Mouse (Mus musculus) kidney, adult 2 months (tissue): ENCODE results near the gene Rasgef1c. TPM values are rescaled to one million over a fixed set of nuclear protein-coding genes. Genes with fewer than 3 reads are reported as not detected.

Source experiments
- DNase-seq: peaks from one replicate; pipeline ENCODE4 v3.0.0; 2021
- H3K27ac ChIP-seq: fragments of 200-500 bp; 2 replicates; pipeline ENCODE4 v1.5.1; 2012; ENCODE audit warnings: low read depth, low read length, control low read depth, inconsistent platforms; ENCODE audit not compliant: insufficient read depth
- H3K27me3 ChIP-seq: fragments of 200-500 bp; replicated peaks from 2 replicates; pipeline ENCODE4 v1.6.1; 2012; ENCODE audit warnings: mild to moderate bottlenecking, moderate library complexity, low read length, inconsistent platforms; ENCODE audit not compliant: control insufficient read depth, insufficient read depth
- H3K36me3 ChIP-seq: fragments of 200-500 bp; 2 replicates; pipeline ENCODE4 v1.6.1; 2012; ENCODE audit warnings: mild to moderate bottlenecking, moderate library complexity, low read length, inconsistent platforms; ENCODE audit not compliant: control insufficient read depth, insufficient read depth
- H3K4me1 ChIP-seq: fragments of 200-500 bp; 2 replicates; pipeline ENCODE4 v1.6.1; 2011; ENCODE audit warnings: low read length; ENCODE audit not compliant: control insufficient read depth, insufficient read depth
- H3K4me3 ChIP-seq: fragments of 200-500 bp; 2 replicates; pipeline ENCODE4 v1.5.1; 2011; ENCODE audit warnings: mild to moderate bottlenecking, low read depth, low read length, control low read depth; ENCODE audit not compliant: insufficient read depth
- CTCF ChIP-seq: fragments of 200-500 bp; conservative IDR thresholded peaks from 2 replicates; pipeline ENCODE4 v1.5.1; 2011; ENCODE audit warnings: low read depth, mild to moderate bottlenecking, control low read depth, low read length, moderate library complexity, mixed read lengths; ENCODE audit not compliant: insufficient read depth, insufficient read length
- POLR2A ChIP-seq: fragments of 200-500 bp; IDR thresholded peaks from one replicate; pipeline ENCODE4 v1.6.1; 2011; ENCODE audit warnings: low read depth, low read length, control low read depth
- WGBS: fragments of 180-500 bp; shearing (Covaris S2); methylation state at CpG from one replicate; pipeline ENCODE4 v1.1.7; 2018; 5-methylcytosine and 5-hydroxymethylcytosine counted together
- polyA plus RNA-seq: library from polyadenylated mRNA; depleted of rRNA; stranded (reverse); fragments of >200 nt; gene quantifications from 2 replicates; pipeline ENCODE4 v1.2.3, GENCODE M21; 2012

Rasgef1c gene
- polyA plus RNA-seq, 1 experiment: 0.11 TPM

- WGBS: 60% methylated on average over 6 of the region's 6 CpGs
- Histone ChIP-seq H3K27ac (no peak overlapping the region), H3K27me3 (no peaks in the 10 kb centered on the region), H3K4me3 (no peak overlapping the region), H3K4me1 (no peaks in the 10 kb centered on the region), H3K36me3 (no peaks in the 10 kb centered on the region)
- no peak for TF ChIP-seq CTCF
- no peak for TF ChIP-seq POLR2A
- DNase-seq: no peak
Observed at GRCm38 (mm10) chr11:49895966-49896590, 5.6 kb upstream of the Rasgef1c start.

DNA sequence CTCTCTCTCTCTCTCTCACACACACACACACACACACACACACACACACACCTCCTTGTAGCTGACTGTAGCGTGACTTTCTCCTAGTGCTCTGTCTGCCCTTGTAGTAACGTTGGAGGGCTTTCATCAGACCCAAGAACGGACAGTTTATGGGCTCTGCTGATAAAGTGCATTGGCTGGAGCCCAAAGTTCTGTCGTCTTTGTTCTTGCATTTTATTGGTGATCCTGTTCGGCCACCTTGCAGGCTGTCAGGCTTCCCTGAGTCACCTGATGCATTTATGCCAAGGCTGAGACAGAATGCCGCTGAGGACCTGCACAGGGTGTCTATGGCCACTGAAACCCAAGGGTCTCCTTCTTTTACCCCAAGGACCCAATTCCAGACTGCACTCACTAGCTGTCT lies 1.6 kb upstream of the Rasgef1c start:
- DNase-seq: no peak

GRCm38 (mm10) chr11:49900962-49901658 lies 525 bp upstream of the Rasgef1c start:
- H3K36me3 ChIP-seq: no peaks in the 10 kb centered on the region
- no peak overlapping the region for H3K27ac ChIP-seq
- DNase-seq: peak; percentile 82
- WGBS: 6% methylated on average over 15 of the region's 15 CpGs
- H3K27me3 ChIP-seq: no peaks in the 10 kb centered on the region
- H3K4me1 ChIP-seq: no peaks in the 10 kb centered on the region
- TF ChIP-seq POLR2A: no peak
- H3K4me3 ChIP-seq: no peak overlapping the region

More for the DNA sequence above, 1.6 kb upstream of the Rasgef1c start:
- Histone ChIP-seq H3K36me3 (no peaks in the 10 kb centered on the region), H3K27me3 (no peaks in the 10 kb centered on the region), H3K4me1 (no peaks in the 10 kb centered on the region), H3K4me3 (no peak overlapping the region), H3K27ac (no peak overlapping the region)
- TF ChIP-seq POLR2A (no peak), CTCF (no peak)
- 31% methylated on average over 6 of the region's 6 CpGs for WGBS

- WGBS: 13% methylated on average over 7 of the region's 7 CpGs
- Histone ChIP-seq H3K27ac (no peak overlapping the region), H3K4me1 (no peaks in the 10 kb centered on the region), H3K36me3 (no peaks in the 10 kb centered on the region), H3K27me3 (no peaks in the 10 kb centered on the region), H3K4me3 (no peak overlapping the region)
- no peak for TF ChIP-seq POLR2A
- TF ChIP-seq CTCF: peak; percentile 68
- peak; percentile 62 for DNase-seq
Observed at GRCm38 (mm10) chr11:49903333-49903732, 1.7 kb downstream of the Rasgef1c start.

DNA sequence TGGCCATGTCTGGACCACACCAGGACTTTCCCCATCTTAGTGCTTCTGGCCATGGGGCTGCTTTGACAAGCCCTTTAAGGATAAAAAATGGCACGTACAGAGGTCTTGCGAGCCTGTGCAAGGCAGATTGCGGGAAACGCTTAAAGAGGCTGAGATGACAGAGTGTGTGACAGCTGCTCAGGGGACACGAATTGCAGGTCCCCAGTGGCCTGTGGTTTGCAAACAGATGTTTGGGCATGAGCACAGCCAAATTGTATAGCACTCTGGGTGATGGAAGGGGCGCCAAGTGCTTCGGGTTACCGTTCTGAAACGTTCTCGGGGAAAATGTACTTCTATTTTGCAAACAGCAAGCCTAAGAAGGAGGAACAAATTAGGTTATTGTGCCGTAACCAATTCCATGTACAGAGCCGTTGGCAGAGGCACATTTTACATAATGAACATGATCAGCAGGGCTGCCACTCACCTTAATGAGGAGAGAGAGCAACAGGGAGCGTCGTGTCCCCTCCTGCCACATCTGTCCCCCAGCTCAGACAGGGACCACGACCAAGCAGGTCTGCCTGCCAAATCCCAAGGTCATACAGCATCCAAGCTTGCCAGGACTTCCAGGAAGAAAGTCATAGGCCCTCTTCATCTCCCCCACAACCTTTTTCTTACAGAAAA lies 17.0 kb downstream of the Rasgef1c start:
- no peaks in the 10 kb centered on the region for H3K4me1 ChIP-seq
- no peak overlapping the region for H3K4me3 ChIP-seq
- TF ChIP-seq CTCF (no peak), POLR2A (no peak)
- no peaks in the 10 kb centered on the region for H3K36me3 ChIP-seq
- whole genome bisulfite sequencing: 52% methylated on average over 15 of the region's 15 CpGs
- DNase-seq: no peak
- H3K27me3 ChIP-seq: no peaks in the 10 kb centered on the region
- no peak overlapping the region for H3K27ac ChIP-seq

DNA sequence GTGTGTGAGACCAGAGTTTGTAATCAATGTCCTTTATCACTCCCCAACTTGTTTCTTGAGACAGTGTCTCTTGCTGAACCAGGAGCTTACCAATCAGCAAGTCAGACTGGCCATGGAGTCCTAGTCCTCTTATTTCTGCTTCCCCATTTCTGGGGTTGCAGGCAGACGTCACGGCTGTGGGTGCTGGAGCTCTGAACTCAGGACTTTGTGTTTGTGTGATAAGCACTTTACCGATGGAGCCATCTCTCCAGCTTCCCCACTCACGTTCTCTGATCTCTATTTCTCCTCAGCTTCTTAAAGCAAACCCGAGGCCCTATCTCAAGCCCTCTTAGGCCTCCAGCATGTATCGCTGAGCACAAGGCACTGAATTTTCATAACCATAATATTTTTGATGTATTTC lies 17.7 kb downstream of the Rasgef1c start:
- Histone ChIP-seq H3K4me1 (no peaks in the 10 kb centered on the region), H3K4me3 (no peak overlapping the region), H3K27me3 (no peaks in the 10 kb centered on the region), H3K27ac (no peak overlapping the region), H3K36me3 (no peaks in the 10 kb centered on the region)
- WGBS: 92% methylated on average over 6 of the region's 6 CpGs
- DNase-seq: no peak
- TF ChIP-seq CTCF (no peak), POLR2A (no peak)

DNA sequence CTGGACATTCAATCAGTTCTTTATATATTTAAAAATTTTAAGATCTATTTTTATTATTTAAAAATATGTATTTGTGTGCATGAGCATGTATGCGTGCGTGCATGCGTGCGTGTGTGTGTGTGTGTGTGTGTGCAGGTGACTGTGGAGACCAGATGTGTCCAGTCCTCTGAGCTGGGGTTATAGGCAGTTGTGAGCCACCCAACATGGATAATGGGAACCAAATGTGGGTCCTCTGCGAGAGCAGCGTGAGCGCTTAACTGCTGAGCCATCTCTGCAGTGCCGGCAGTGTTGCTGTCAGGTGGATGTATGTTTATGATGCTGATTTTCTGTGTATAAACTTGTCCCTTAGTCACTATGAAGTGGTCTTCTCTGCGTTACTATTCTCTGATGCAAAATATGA lies 21.9 kb downstream of the Rasgef1c start:
- Histone ChIP-seq H3K27me3 (no peaks in the 10 kb centered on the region), H3K36me3 (no peaks in the 10 kb centered on the region), H3K4me3 (no peak overlapping the region), H3K4me1 (no peaks in the 10 kb centered on the region), H3K27ac (no peak overlapping the region)
- TF ChIP-seq CTCF: no peak
- no peak for TF ChIP-seq POLR2A
- no peak for DNase-seq
- 89% methylated on average over 9 of the region's 9 CpGs for WGBS
